Mouse (Mus musculus) heart, embryonic 10.5 days (tissue): ENCODE results near the gene Il6st. TPM values are rescaled to one million over a fixed set of nuclear protein-coding genes. Genes with fewer than 3 reads are reported as not detected.
A peak's percentile ranks its signal among the peaks of the same experiment; 100 is the strongest.

Experiments
- DNase-seq: peaks from one replicate; pipeline ENCODE4 v3.0.0-alpha.2; 2017; ENCODE audit warnings: low spot score
- H3K27ac ChIP-seq: fragments of 300-500 bp; sonication (generic); 2 replicates; pipeline ENCODE4 v1.5.1; 2016; ENCODE audit warnings: mild to moderate bottlenecking
- H3K27me3 ChIP-seq: fragments of 300-500 bp; sonication (generic); 2 replicates; pipeline ENCODE4 v1.6.1; 2016; ENCODE audit warnings: mild to moderate bottlenecking; ENCODE audit not compliant: poor library complexity, insufficient read depth, severe bottlenecking
- H3K36me3 ChIP-seq: fragments of 300-500 bp; sonication (generic); 2 replicates; pipeline ENCODE4 v1.6.1; 2016; ENCODE audit warnings: mild to moderate bottlenecking, moderate library complexity
- H3K4me1 ChIP-seq: fragments of 300-500 bp; sonication (generic); 2 replicates; pipeline ENCODE4 v1.6.1; 2016; ENCODE audit warnings: mild to moderate bottlenecking
- H3K4me3 ChIP-seq: fragments of 300-500 bp; sonication (generic); 2 replicates; pipeline ENCODE4 v1.5.1; 2016; ENCODE audit warnings: mild to moderate bottlenecking, moderate library complexity
- H3K9me3 ChIP-seq: fragments of 300-500 bp; sonication (generic); 2 replicates; pipeline ENCODE4 v1.6.1; 2016; ENCODE audit warnings: mild to moderate bottlenecking, moderate library complexity
- WGBS: fragments of 180-500 bp; shearing (Covaris S2); methylation state at CpG from one replicate; pipeline ENCODE4 v1.1.7; 2016; 5-methylcytosine and 5-hydroxymethylcytosine counted together
- polyA plus RNA-seq: library from polyadenylated mRNA; unstranded; fragments of >200 nt; fragmentation: Nextera tagmentation; extraction: Ambion mirVana; gene quantifications from 2 replicates; pipeline ENCODE4 v1.2.1, GENCODE M21; 2016

The Il6st gene
- polyA plus RNA-seq, 1 experiment from 2014 or later = 32.3 TPM

DNA sequence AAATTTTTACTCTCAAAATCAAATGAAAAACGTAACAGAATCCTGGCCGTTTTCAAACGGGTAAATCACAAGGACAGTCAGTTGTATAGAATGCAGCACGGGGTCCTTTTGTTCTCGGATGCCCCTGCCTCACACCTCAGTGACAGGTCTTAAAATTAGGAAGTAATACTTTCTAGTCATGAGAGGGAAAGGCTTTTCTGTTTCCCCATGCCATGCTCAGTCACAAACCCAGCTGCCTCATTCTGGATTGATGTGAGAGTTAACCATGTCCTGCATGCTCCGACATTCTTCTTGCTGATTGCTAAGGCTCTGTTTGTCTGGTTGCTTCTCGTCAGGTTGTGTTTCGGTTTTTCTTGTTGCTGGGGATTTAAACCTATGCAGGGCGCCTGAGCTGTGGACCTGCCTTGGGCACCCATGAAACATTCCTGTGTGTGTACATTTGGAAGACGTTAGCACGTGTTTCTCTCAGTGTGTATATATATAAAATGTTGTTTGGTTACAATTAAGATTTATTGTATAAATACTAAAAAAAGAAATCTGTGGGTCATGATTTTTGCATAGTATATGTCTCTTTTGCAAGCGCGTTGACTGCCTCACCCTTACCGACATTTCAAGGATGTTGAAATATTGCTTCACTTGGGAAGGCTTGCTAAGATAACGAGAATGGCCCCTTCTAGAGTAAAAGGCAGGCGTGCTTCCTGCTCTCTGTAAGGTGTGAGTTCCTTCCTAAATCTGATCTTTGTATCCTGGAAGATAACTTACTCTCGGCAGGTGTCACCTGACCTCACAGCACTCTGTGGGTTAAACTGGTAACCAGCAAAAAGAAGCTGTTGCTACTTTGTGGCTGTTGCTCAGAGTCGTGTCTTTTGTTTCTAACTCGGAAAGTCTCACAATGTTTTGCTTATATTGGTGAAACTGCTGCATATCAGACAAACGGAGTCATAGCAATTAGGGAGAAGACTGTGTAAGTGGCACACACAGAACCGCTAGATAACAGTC, 10.2 kb downstream of the Il6st start:
- 74% methylated on average over 21 of the region's 21 CpGs for WGBS
- Histone ChIP-seq H3K4me3 (no peak overlapping the region), H3K4me1 (peaks cover 13% of the 10 kb centered on the region; the same call in 1 of the 2 replicates), H3K9me3 (peaks cover 4% of the 10 kb centered on the region; the same call in 1 of the 2 replicates), H3K27me3 (no peaks in the 10 kb centered on the region), H3K36me3 (peaks cover 27% of the 10 kb centered on the region), H3K27ac (no peak overlapping the region)
- no peak for DNase-seq

DNA sequence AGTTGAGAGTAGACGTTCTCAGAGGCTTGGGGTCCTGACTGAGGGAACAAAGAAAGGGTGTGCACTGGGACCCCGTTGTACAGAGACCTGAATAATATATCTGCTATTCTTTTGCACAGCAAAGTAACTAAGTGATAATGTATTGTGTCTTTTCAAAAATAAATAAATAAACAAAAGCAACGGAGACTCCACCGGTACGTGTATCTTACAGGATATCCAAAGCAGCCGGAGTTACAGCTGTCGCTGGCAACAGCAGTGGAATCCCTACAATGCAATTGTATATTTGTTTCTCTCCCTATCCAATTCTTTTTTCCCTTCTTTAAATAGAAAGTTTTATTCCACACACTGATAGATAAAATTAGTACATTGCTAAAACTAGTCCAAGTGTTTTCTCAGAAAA, 15.2 kb downstream of the Il6st start:
- Histone ChIP-seq H3K4me1 (no peaks in the 10 kb centered on the region), H3K27ac (no peak overlapping the region), H3K36me3 (peaks cover 68% of the 10 kb centered on the region), H3K4me3 (no peak overlapping the region), H3K27me3 (no peaks in the 10 kb centered on the region), H3K9me3 (peaks cover 4% of the 10 kb centered on the region; the same call in 1 of the 2 replicates)
- WGBS = 81% methylated on average over 7 of the region's 7 CpGs
- no peak for DNase-seq

DNA sequence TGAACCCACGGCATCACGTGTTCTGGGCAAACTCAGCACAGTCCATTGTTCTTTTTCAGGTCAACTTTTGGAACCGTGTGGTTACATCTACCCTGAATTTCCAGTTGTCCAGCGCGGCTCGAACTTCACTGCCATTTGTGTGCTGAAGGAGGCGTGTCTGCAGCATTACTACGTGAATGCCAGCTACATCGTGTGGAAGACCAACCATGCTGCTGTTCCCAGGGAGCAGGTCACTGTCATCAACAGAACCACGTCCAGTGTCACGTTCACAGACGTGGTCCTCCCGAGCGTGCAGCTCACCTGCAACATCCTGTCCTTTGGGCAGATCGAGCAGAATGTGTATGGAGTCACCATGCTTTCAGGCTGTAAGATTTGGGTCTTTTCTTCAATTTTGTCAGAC, 16.1 kb downstream of the Il6st start:
- H3K4me3 ChIP-seq = no peak overlapping the region
- H3K9me3 ChIP-seq = peaks cover 4% of the 10 kb centered on the region; the same call in 1 of the 2 replicates
- 94% methylated on average over 15 of the region's 15 CpGs for WGBS
- no peaks in the 10 kb centered on the region for H3K27me3 ChIP-seq
- no peaks in the 10 kb centered on the region for H3K4me1 ChIP-seq
- H3K27ac ChIP-seq = no peak overlapping the region
- DNase-seq = no peak
- peaks cover 77% of the 10 kb centered on the region for H3K36me3 ChIP-seq

DNA sequence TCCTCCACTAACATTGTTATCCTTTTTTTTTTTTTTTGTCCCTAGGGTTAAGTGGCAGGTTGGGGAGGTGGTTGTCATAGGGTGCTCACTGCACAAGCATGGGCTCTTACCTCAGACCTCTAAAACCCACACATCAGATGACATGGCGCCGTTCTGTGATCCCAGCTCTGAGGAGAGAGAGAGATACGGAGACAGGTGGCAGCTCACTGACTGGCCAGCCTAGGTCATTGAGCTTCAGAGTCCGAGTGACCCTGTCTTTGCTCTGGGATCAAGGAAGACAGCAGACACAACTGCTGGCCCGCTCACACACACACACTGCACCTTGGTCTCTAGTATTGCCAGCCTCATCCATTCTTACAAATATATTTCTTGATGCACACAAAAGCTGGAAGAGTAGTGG, 18.7 kb downstream of the Il6st start:
- Histone ChIP-seq H3K9me3 (no peaks in the 10 kb centered on the region), H3K27ac (no peak overlapping the region), H3K4me3 (no peak overlapping the region), H3K4me1 (no peaks in the 10 kb centered on the region), H3K36me3 (peaks cover 79% of the 10 kb centered on the region), H3K27me3 (no peaks in the 10 kb centered on the region)
- DNase-seq = no peak
- 82% methylated on average over 5 of the region's 5 CpGs for WGBS

DNA sequence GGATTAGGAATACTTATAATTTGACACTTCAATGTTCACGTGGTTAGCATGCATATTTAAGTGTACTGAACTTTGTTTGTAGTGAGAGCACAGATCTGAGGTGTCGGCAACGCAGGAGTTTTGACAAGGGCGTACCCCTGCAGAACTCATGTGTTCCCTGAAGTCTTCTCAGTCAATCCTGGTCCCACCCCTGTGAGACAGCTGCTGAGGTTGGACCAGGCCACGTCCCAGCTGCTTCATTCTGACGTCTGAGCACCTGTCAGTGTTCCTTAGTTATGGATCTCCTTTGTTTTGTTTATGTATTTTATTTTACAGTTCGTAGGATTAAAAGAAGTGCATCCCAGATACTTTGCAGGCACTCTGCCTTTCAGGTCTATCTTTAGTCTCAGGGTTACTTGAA, 19.1 kb downstream of the Il6st start:
- 84% methylated on average over 7 of the region's 7 CpGs for WGBS
- no peaks in the 10 kb centered on the region for H3K27me3 ChIP-seq
- H3K27ac ChIP-seq = no peak overlapping the region
- peaks cover 80% of the 10 kb centered on the region for H3K36me3 ChIP-seq
- no peaks in the 10 kb centered on the region for H3K4me1 ChIP-seq
- no peaks in the 10 kb centered on the region for H3K9me3 ChIP-seq
- no peak for DNase-seq
- no peak overlapping the region for H3K4me3 ChIP-seq

DNA sequence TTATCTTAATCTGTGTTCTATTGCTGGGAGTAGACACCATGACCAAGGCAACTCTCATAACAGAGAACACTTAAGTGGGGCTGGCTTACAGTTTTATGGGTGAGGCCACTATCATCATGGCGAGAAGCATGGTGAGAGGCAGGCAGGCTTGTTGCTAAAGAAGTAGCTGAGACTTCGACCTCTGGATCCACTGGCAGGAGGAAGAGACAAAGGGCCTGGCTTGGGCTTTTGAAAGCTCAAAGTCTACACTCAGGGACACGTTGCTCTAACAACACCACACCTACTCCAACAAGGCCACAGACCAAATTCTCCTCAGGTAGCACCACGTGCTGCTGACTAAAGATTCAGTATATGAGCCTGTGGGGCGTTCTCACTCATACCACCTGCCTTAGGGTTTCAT, 22.4 kb downstream of the Il6st start:
- H3K36me3 ChIP-seq = peaks cover 91% of the 10 kb centered on the region
- no peaks in the 10 kb centered on the region for H3K4me1 ChIP-seq
- no peaks in the 10 kb centered on the region for H3K9me3 ChIP-seq
- H3K27me3 ChIP-seq = no peaks in the 10 kb centered on the region
- no peak for DNase-seq
- no peak overlapping the region for H3K27ac ChIP-seq
- H3K4me3 ChIP-seq = no peak overlapping the region
- 92% methylated on average over 5 of the region's 5 CpGs for WGBS

DNA sequence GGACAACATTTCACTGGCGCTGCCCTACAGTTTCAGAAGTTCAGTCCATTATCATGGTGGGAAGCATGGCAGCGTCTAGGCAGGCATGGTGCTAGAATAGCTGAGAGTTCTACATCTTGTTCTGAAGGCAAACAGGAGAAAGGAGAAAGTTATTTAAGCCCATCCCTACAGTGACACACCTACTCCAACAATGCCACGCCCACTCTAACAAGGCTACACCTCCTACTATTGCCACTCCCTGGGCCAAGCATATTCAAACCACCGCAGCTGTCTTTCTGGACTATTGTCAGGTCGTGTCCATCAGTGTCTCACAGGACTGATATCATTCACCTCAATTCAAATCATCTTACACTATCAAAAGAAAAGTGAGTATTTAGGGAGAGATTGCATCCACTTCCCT, 22.8 kb downstream of the Il6st start:
- no peaks in the 10 kb centered on the region for H3K9me3 ChIP-seq
- peaks cover 3% of the 10 kb centered on the region; the same call in 1 of the 2 replicates for H3K4me1 ChIP-seq
- no peak for DNase-seq
- no peak overlapping the region for H3K27ac ChIP-seq
- 96% methylated on average over 5 of the region's 5 CpGs for WGBS
- no peaks in the 10 kb centered on the region for H3K27me3 ChIP-seq
- H3K4me3 ChIP-seq = no peak overlapping the region
- H3K36me3 ChIP-seq = peaks cover 91% of the 10 kb centered on the region

DNA sequence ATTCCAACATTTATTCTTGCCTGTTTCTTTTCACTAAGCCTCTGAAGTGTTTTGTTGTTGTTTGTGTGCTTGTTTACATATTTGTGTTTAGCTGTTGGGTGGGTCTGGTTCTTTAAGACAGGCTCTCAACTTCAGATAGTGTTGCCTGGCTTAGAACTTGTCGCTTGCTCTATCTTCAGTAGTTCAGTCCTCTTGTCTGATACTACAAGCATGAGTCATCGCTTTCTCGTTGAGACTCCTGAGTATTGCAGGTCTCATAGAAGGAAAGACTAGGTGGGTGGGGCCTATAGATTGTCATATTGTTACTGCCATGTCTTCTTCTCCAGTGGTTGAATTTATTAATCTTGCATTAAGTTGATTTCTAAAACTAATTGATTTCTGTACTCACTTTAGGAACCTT, 26.2 kb downstream of the Il6st start:
- peaks cover 10% of the 10 kb centered on the region; the same call in 1 of the 2 replicates for H3K4me1 ChIP-seq
- DNase-seq = peak; percentile 72
- H3K36me3 ChIP-seq = peaks cover 82% of the 10 kb centered on the region

DNA sequence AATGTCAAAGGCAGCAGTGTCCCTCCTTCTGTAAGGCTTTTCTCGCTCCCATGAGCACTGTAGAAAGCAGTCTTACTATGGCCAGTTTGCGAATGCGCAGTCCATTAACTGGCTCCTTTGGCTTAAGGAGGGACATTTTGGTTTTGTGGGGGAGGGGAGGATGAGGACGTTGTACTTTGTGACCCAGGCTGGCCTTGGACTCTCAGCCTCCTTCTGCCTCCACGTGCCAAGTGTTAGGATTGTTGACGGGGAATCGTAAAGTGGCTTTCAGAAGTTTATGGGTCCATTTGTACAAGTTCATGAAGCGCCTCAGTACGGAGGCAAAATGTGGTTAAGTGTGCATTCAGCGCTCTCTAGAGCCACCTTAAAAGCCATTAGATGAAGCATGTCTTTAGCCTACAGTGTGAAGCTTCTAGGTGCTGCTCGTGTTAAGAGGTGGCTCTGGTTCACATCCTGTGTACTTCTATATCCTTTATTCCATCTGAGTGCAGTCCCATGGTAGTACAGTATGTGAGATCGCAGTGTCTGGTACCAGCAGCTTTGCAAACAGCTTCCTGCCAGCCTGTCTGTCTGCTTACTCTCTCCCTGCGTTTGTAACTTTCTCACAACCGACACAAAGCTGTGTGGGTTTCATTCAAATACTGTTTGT, 27.9 kb downstream of the Il6st start:
- DNase-seq = peak; percentile 66
- peak overlapping the region; percentile 56; the same call in 1 of the 2 replicates for H3K27ac ChIP-seq
- H3K4me1 ChIP-seq = peaks cover 10% of the 10 kb centered on the region; the same call in 1 of the 2 replicates
- no peak overlapping the region for H3K4me3 ChIP-seq
- no peaks in the 10 kb centered on the region for H3K9me3 ChIP-seq
- 86% methylated on average over 14 of the region's 14 CpGs for WGBS
- H3K27me3 ChIP-seq = no peaks in the 10 kb centered on the region
- peaks cover 80% of the 10 kb centered on the region for H3K36me3 ChIP-seq

More for the DNA sequence above, 26.2 kb downstream of the Il6st start:
- H3K4me3 ChIP-seq = no peak overlapping the region
- no peaks in the 10 kb centered on the region for H3K27me3 ChIP-seq
- 72% methylated on average over 3 of the region's 3 CpGs for WGBS
- no peak overlapping the region for H3K27ac ChIP-seq
- H3K9me3 ChIP-seq = no peaks in the 10 kb centered on the region

DNA sequence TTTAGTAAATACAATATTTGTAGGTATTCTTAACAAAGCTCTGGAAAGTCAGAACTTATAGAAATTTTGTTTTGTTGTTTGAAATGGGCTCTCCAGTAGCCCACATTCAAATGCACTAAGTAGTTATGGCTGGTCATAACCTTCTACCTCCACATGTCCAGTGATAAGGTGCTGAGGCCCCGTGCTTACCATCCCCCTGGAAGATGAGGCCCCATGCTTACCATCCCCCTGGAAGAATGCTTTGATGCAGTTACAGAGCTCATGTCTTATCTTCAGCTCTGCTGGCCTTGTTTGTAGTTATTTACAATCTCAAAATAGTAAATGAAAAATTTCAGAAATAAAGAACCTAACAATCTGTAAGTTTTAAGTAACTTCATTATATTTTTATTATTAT, 28.4 kb downstream of the Il6st start:
- Histone ChIP-seq H3K27ac (0 out of 2 replicates have a peak overlapping the region, but pooled peaks have one; percentile 56), H3K27me3 (no peaks in the 10 kb centered on the region), H3K4me3 (no peak overlapping the region), H3K9me3 (no peaks in the 10 kb centered on the region), H3K4me1 (peaks cover 10% of the 10 kb centered on the region; the same call in 1 of the 2 replicates), H3K36me3 (peaks cover 80% of the 10 kb centered on the region)
- peak; percentile 83 for DNase-seq
- 33% methylated on average over 1 of the region's 1 CpGs for WGBS

DNA sequence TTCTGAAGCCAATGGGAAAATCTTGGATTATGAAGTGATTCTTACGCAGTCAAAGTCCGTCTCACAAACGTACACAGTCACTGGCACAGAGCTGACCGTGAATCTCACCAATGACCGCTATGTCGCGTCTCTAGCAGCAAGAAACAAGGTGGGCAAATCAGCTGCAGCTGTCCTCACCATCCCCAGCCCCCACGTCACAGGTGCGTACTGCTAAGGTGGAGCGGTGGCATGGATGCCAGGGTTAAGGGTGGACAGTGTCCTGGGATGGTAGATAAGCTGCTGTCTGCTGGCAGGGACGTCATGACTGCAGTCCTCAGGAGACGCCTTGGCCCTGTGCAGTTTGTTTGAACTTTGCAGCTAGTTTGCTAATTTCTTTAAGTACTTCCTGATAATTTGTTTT, 30.7 kb downstream of the Il6st start:
- H3K4me3 ChIP-seq = no peak overlapping the region
- 94% methylated on average over 12 of the region's 12 CpGs for WGBS
- H3K36me3 ChIP-seq = peaks cover 88% of the 10 kb centered on the region
- no peak overlapping the region for H3K27ac ChIP-seq
- H3K4me1 ChIP-seq = peaks cover 10% of the 10 kb centered on the region; the same call in 1 of the 2 replicates
- no peaks in the 10 kb centered on the region for H3K27me3 ChIP-seq
- no peaks in the 10 kb centered on the region for H3K9me3 ChIP-seq
- peak; percentile 70 for DNase-seq

DNA sequence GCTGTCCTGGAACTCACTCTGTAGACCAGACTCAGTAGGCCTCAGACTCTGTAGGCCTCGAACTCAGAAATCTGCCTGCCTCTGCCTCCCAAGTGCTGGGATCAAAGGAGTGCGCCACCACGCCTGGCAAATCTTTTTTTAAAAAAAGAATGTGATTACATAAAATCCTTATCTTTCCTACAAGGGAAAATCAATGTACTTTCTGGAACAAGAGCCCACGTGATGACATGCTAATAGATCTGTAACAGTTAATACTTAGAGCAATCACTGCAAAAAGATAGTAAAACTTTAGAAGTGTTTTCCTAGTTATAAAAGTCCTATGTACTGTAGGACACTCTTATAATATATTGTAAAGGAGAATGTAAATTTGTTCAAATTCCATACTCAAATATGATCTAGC, 36.2 kb downstream of the Il6st start:
- Histone ChIP-seq H3K27ac (no peak overlapping the region), H3K4me3 (no peak overlapping the region), H3K9me3 (no peaks in the 10 kb centered on the region), H3K27me3 (no peaks in the 10 kb centered on the region), H3K36me3 (peaks cover 95% of the 10 kb centered on the region), H3K4me1 (no peaks in the 10 kb centered on the region)
- WGBS = 92% methylated on average over 4 of the region's 4 CpGs
- no peak for DNase-seq

DNA sequence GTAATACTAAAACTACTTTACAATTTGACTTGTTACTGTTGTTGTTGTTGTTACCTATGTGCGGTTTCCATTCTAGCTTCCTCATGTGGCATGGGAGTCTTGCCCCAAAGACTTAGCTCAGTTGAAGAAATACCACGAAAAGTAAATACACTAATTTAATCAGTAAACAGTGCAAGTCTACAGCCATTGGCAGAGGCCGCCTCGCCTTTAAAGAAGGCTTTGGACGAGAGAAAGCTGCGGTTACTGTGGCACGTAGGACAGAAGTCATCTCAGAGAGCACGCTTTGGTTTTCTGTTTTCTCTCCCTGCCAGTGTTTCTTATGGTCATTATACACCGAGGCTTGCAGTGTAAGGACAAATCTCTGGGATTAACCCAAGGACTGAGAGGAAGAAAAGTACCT, 36.6 kb downstream of the Il6st start:
- WGBS = 92% methylated on average over 9 of the region's 9 CpGs
- DNase-seq = no peak
- Histone ChIP-seq H3K9me3 (no peaks in the 10 kb centered on the region), H3K4me3 (no peak overlapping the region), H3K27me3 (no peaks in the 10 kb centered on the region), H3K4me1 (no peaks in the 10 kb centered on the region), H3K27ac (no peak overlapping the region), H3K36me3 (peaks cover 95% of the 10 kb centered on the region)
